Mouse (Mus musculus): ENCODE results near the gene Rpgrip1. TPM values are rescaled to one million over a fixed set of nuclear protein-coding genes. Genes with fewer than 3 reads are reported as not detected.

Gene Rpgrip1
- total and polyA plus RNA-seq, 3 experiments, result 4.8 to 36.0 TPM; not detected in 1

DNA sequence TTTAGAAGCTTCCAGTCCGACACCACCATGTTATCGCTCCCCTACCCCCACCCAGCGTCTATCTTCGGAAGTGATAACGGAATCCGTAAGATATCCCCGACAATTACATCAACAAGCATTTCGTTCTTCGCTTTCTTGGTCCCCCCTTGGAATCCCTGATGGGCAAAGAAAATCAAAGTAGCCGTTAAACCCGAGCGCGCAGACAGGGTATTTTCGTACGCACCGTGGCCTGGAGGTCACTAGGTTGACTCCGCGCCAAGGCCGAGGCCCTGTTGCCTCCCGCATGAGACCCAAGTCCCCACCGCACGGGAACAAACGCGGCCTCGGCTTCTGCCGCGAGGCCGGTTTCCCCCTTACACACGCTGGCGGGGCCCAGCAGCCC, 7.0 kb upstream of the Rpgrip1 start:
- Histone ChIP-seq H3K4me1 (ENCODE audit: control insufficient read depth in 1 of 2, insufficient read depth in 2 of 2, low read length in 2 of 2) (peaks cover 9 to 17% of the 10 kb centered on the region in 2 experiments), H3K9ac (ENCODE audit: control insufficient read depth, low read depth, low read length, poor library complexity, severe bottlenecking) (peak overlapping the region; percentile 89)
- peak; percentile 64 for DNase-seq (ENCODE audit: low read depth, low spot score)

DNA sequence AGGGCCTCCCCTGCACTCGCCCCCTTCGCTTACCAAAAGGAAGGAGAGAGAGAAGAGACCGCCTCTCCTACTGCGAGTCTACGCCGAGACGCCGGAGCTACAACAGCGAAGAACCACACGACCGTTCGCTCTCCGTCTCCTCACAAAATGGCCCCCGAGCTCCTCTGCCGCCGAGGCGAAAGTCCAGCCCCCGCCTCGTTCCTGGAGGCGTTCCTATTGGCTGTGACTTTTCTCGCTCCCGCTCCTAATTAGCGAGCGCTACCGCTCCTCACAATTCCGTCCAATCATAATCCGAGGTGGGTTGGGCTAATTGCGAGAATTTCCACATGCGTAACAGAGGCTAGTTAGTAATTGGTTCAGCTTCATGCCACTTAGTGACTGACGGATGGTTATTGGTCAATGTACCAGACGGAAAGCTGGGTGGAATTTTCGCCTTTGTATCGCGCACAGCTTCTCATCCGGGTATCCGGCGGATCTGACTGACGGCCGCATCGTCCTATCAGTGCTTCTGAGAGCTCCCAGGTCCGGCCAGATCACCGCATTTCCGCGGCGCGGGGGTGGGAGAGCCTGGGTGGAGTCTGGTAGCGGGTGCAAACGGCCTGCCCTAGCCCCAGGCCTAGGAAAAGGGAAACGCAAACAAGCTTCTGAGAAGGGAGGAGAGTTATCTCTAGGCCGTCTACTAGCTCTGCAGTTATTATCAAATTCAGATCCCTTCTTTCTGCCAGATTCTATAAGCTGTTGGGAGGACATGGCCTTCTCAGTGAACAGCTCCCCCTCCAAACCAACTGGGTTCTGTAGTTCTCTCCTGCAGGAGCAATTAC, 6.4 kb upstream of the Rpgrip1 start, which contains the start of gene Hnrnpc:
TSS of gene Hnrnpc (minus strand) at position 173 of the 821 bp plus-strand sequence.
- Histone ChIP-seq H3K36me3 (ENCODE audit: control insufficient read depth in 1 of 2, insufficient read depth in 2 of 2, low read length in 2 of 2) (peaks cover 8 to 33% of the 10 kb centered on the region in 2 experiments), H3K4me1 (ENCODE audit: control insufficient read depth in 1 of 2, insufficient read depth in 2 of 2, low read length in 2 of 2) (peaks cover 9 to 17% of the 10 kb centered on the region in 2 experiments), H3K4me3 (ENCODE audit: control insufficient read depth in 1 of 2, insufficient read depth in 1 of 2, low read depth in 2 of 2, low read length in 2 of 2) (peak within 1 kb of the TSS; percentile 81 to 89), H3K27ac (ENCODE audit: control insufficient read depth, low read depth, low read length) (peak within 1 kb of the TSS; percentile 98), H3K9me3 (replicated peaks; ENCODE audit: insufficient read depth, low read length) (no peaks in the 10 kb centered on the region), H3K9ac (ENCODE audit: control insufficient read depth, low read depth, low read length, poor library complexity, severe bottlenecking) (peak within 1 kb of the TSS; percentile 89), H3K27me3 (ENCODE audit: control insufficient read depth in 1 of 2, insufficient read depth in 2 of 2, low read length in 2 of 2) (no peaks in the 10 kb centered on the region), H3K79me2 (ENCODE audit: control insufficient read depth, insufficient read depth, low read length, poor library complexity) (peaks cover 38% of the 10 kb centered on the region)
- DNase-seq (ENCODE audit: low read depth, low spot score), result peak; percentile 100
- peak; percentile 91 for TF ChIP-seq POLR2AphosphoS2 (IDR thresholded peaks at IDR 0.05; ENCODE audit: low read length)
- TF ChIP-seq MYB (IDR thresholded peaks at IDR 0.05; ENCODE audit: low read depth, low read length), result peak; percentile 62; the same call in 1 of the 2 replicates
- TF ChIP-seq CHD1 (IDR thresholded peaks at IDR 0.05; ENCODE audit: low read depth, low read length), result no peak
- peak; percentile 61 for TF ChIP-seq NRF1 (IDR thresholded peaks at IDR 0.05; ENCODE audit: insufficient read depth, low read depth, low read length, poor library complexity, severe bottlenecking)
- TF ChIP-seq SMC3 (IDR thresholded peaks at IDR 0.05; ENCODE audit: low read depth, low read length), result no peak
- peak; percentile 57 for TF ChIP-seq RCOR1 (IDR thresholded peaks at IDR 0.05; ENCODE audit: low read depth, low read length)
- TF ChIP-seq MAX (IDR thresholded peaks at IDR 0.05; ENCODE audit: low read length), result peak; percentile 75
- no peak for TF ChIP-seq GABPA (IDR thresholded peaks at IDR 0.05; ENCODE audit: low read depth, low read length)
- no peak for TF ChIP-seq USF2 (IDR thresholded peaks at IDR 0.05; ENCODE audit: borderline replicate concordance in 1 of 2, insufficient read depth in 1 of 2, low read depth in 1 of 2, low read length in 2 of 2)
- TF ChIP-seq MAFK (IDR thresholded peaks at IDR 0.05; ENCODE audit: borderline replicate concordance, low read depth, low read length), result no peak
- no peak for TF ChIP-seq ZKSCAN1 (IDR thresholded peaks at IDR 0.05; ENCODE audit: low read depth, low read length)
- peak; percentile 65 for TF ChIP-seq ETS1 (IDR thresholded peaks at IDR 0.05; ENCODE audit: low read depth, low read length)
- TF ChIP-seq ZNF384 (IDR thresholded peaks at IDR 0.05; ENCODE audit: low read depth, low read length), result peak; percentile 5; the same call in 1 of the 2 replicates
- 0 out of 2 replicates have a peak, but pooled peaks have one; percentile 55 for TF ChIP-seq JUND (IDR thresholded peaks at IDR 0.05; ENCODE audit: low read depth, low read length)
- peak; percentile 74 for TF ChIP-seq MYC (IDR thresholded peaks at IDR 0.05; ENCODE audit: low read depth, low read length)
- TF ChIP-seq MXI1 (IDR thresholded peaks at IDR 0.05; ENCODE audit: low read depth, low read length), result peak; percentile 85
- TF ChIP-seq EP300 (IDR thresholded peaks at IDR 0.05; ENCODE audit: low read depth in 1 of 2, low read length in 2 of 2), result peak; percentile 47 to 64; a peak in 3 of 4 replicates
- TF ChIP-seq E2F4 (IDR thresholded peaks at IDR 0.05; ENCODE audit: borderline replicate concordance, low read depth, low read length), result no peak
- TF ChIP-seq CHD2 (IDR thresholded peaks at IDR 0.05; ENCODE audit: low read length), result peak; percentile 94
- no peak for TF ChIP-seq UBTF (IDR thresholded peaks at IDR 0.05; ENCODE audit: borderline replicate concordance, insufficient read depth, low read depth, low read length)
- peak; percentile 95 for TF ChIP-seq ZMIZ1 (IDR thresholded peaks at IDR 0.05; ENCODE audit: low read depth, low read length)
- peak; percentile 87 for TF ChIP-seq MAZ (IDR thresholded peaks at IDR 0.05; ENCODE audit: low read depth, low read length)
- no peak for TF ChIP-seq CTCF (IDR thresholded peaks at IDR 0.05 in 2 of 3, conservative IDR thresholded peaks at IDR 0.05 in 1 of 3; ENCODE audit: control insufficient read depth in 1 of 3, insufficient read depth in 1 of 3, low read depth in 2 of 3, low read length in 3 of 3, poor library complexity in 1 of 3, severe bottlenecking in 1 of 3)
- TF ChIP-seq GATA1 (IDR thresholded peaks at IDR 0.05; ENCODE audit: low read depth, low read length), result peak; percentile 45
- TF ChIP-seq SIN3A (IDR thresholded peaks at IDR 0.05; ENCODE audit: low read length), result peak; percentile 78
- TF ChIP-seq ZC3H11A (IDR thresholded peaks at IDR 0.05; ENCODE audit: low read depth, low read length), result no peak
- peak; percentile 88 for TF ChIP-seq HCFC1 (IDR thresholded peaks at IDR 0.05; ENCODE audit: low read depth, low read length)
- no peak for TF ChIP-seq RAD21 (IDR thresholded peaks at IDR 0.05; ENCODE audit: low read depth, low read length)

More for the DNA sequence above, 7.0 kb upstream of the Rpgrip1 start:
- peak overlapping the region; percentile 81 to 89 for H3K4me3 ChIP-seq (ENCODE audit: control insufficient read depth in 1 of 2, insufficient read depth in 1 of 2, low read depth in 2 of 2, low read length in 2 of 2)
- H3K27me3 ChIP-seq (ENCODE audit: control insufficient read depth in 1 of 2, insufficient read depth in 2 of 2, low read length in 2 of 2), result no peaks in the 10 kb centered on the region
- peak overlapping the region; percentile 80 for H3K27ac ChIP-seq (ENCODE audit: control insufficient read depth, low read depth, low read length)
- H3K9me3 ChIP-seq (replicated peaks; ENCODE audit: insufficient read depth, low read length), result no peaks in the 10 kb centered on the region
- peaks cover 44% of the 10 kb centered on the region for H3K79me2 ChIP-seq (ENCODE audit: control insufficient read depth, insufficient read depth, low read length, poor library complexity)
- peak; percentile 49 for TF ChIP-seq ETS1 (IDR thresholded peaks at IDR 0.05; ENCODE audit: low read depth, low read length)
- TF ChIP-seq MXI1 (IDR thresholded peaks at IDR 0.05; ENCODE audit: low read depth, low read length), result peak; percentile 52; the same call in 1 of the 2 replicates
- no peak for TF ChIP-seq HCFC1 (IDR thresholded peaks at IDR 0.05; ENCODE audit: low read depth, low read length)
- TF ChIP-seq GATA1 (IDR thresholded peaks at IDR 0.05; ENCODE audit: low read depth, low read length), result peak; percentile 61; the same call in 1 of the 2 replicates
- 0 out of 4 replicates have a peak, but pooled peaks of 1 of the 2 experiments have one; percentile 9 for TF ChIP-seq EP300 (IDR thresholded peaks at IDR 0.05; ENCODE audit: low read depth in 1 of 2, low read length in 2 of 2)
- peaks cover 9 to 38% of the 10 kb centered on the region in 2 experiments for H3K36me3 ChIP-seq (ENCODE audit: control insufficient read depth in 1 of 2, insufficient read depth in 2 of 2, low read length in 2 of 2)
